Mouse (Mus musculus) CD4-positive naive resting alpha-beta T cell, adult 57 days (primary cell): ENCODE data around the gene Cep83. TPM values are rescaled to one million over a fixed set of nuclear protein-coding genes. Genes with fewer than 3 reads are reported as not detected.

Experiments used
- total RNA-seq: library from RNA; stranded (reverse); gene quantifications from one replicate; pipeline ENCODE4 v1.2.4, GENCODE M21; 2023

Gene Cep83
- total RNA-seq = 21.1 TPM

GRCm38 (mm10) chr10:94688420-94689175 is at the start of gene Cep83:
TSS of gene Cep83 (plus strand) at chr10:94688654.

